Mouse (Mus musculus): ENCODE measurements around the gene Efcab6.

GRCm38 (mm10) chr15:84096051-84096450, 30.9 kb upstream of the Efcab6 start:
- TF ChIP-seq CTCF (IDR thresholded peaks at IDR 0.05; ENCODE audit: low read depth, low read length) = no peak
- TF ChIP-seq POLR2A (IDR thresholded peaks at IDR 0.05; ENCODE audit: borderline replicate concordance, low read depth, low read length) = no peak

All from bone marrow macrophage, adult 2 months (primary cell).